Mouse (Mus musculus): ENCODE results near the gene Asic5.

The Asic5 gene

DNA sequence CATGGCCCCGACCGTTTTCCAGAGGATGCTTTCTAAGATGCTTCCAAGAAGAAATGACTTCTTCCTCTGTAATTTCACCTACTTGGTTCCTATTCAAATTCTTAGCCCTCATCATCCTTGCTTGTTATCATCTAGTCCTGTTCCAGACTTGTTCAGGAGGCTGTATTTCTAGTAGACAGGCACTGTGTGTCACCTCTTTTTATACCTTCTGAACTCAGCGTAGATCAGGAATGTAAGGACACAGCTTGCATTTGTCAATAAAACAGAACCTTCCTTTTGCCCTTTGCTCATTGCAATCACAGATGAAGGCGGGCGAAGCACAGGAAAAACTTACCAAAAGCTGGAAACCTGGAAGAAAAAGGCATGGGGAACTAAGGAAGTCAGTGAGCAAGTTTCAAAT lies at the start of gene Asic5:
Gene Asic5, plus strand, starts transcription at position 301 of the 400 bp plus-strand sequence.
- DNase-seq (ENCODE audit: extremely low read depth, insufficient read length, low spot score) = no peak

DNA sequence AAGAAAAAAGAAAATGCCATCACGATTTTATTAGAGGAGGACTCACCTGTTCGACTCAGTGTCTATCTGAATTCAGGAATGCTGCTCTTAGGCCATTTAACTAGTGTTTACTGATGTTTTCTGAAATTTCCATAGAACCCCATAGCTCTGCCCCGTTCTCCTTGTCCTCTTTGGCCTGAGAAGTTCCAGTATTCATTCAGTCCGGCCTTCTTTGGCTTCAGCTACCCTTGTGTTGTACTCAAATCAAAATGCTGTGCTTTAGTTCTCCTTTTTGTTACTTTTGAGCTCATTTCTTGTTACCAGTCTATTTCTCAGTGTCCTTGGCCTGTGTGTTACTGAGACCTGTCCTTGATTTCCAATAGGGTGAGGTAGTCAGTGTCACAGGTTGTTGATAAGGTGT lies 48.7 kb upstream of the Asic5 start:
- DNase-seq (ENCODE audit: extremely low read depth, insufficient read length, low spot score) = no peak

DNA sequence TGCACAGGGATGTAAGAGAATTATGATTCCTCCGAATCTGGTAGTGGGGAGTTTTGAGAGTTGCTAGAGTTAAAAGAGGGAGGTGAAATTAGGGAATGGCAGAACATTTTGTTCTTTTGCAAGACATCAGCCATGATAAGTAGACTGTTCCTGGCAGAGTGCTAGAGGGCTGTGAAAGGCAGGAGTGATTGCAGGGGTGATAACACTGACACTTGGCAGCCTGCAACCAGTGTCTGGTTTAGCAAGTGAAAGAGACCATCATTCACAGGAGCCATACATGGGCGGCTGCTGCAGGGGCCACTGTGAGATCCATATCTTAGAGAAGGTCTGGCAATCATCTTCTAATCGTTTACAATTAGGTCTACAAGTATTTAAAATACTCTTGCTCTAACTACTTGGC lies 43.2 kb upstream of the Asic5 start:
- DNase-seq (ENCODE audit: extremely low read depth, insufficient read length, low spot score) = no peak

DNA sequence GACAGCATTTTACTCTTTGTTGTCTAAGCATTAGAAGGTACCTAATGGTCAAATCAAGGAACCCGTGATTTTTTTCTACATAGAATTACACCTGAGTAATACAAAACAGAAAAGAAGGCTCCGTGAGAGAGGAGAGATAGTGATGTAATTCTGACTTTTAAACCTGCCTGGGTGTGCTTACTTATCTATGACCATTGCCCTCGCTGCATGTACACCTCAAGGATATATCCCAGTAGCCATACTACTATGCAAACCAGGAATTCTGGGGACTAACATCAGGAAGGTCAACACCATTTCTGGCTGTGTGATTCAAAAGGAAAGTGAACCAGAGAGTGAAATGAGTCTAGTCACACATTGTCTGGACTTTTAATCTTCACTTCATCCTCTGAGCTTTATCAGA lies 39.7 kb upstream of the Asic5 start:
- no peak for DNase-seq (ENCODE audit: extremely low read depth, insufficient read length, low spot score)

DNA sequence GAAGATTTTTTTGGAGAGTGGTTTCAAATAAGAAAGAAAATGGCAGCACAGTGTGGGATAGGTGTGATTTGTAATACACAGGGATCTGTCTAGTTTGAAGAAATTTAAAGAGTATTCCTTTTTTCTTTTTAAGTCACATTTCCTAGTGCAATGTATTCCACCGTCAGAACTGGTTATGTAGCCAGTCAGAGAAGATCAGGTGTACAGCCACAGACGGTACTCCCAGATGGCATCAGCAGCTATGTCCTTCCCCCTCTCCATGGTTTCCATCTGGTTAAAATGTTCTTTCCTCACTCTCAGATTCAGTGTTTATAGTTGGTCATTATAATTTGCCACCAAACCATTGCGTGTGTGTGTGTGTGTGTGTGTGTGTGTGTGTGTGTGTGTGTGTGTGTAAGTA lies 39.0 kb upstream of the Asic5 start:
- no peak for DNase-seq (ENCODE audit: extremely low read depth, insufficient read length, low spot score)

DNA sequence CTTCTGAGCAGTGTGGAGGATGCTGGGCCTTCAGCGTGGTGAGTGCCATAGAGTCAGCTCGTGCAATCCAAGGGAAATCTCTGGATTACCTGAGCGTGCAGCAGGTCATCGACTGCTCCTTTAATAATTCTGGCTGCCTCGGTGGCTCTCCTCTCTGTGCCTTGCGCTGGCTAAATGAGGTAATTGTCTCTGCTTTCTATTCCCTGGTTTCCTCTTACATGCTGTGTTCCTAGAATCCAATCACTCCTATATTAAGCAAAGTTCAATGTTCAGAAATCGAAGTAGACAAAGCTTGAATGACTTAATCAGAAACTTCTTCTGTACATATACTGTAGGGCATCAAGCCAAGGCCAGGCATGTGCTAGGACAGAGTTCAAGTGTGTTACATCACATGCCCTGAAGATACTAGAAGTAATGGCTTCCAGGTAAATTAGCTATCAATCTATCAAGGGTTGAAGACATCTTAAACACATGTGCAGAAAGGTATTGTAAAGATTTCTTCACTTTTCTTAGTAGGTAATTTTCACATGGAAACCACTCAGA lies 37.2 kb upstream of the Asic5 start:
- DNase-seq (ENCODE audit: extremely low read depth, insufficient read length, low spot score) = no peak

DNA sequence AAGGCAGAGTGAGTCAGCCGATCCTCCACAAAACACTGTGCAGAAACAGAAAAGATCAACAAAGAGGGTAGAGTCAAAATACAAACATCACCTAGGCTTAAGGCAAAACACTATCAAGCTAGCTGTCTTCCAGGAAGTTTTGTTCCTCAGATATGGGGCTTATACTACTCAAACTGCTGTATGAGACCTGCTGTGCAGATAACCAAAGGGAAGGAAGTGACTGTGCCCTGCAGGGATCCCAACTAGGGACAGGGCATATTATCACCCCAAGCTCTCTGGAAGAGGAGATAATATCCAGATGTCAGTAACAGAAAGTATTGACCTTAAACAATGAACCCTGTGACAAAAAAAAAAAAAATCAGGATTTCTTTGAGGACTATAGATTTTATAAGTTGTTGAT lies 33.0 kb upstream of the Asic5 start:
- no peak for DNase-seq (ENCODE audit: extremely low read depth, insufficient read length, low spot score)

DNA sequence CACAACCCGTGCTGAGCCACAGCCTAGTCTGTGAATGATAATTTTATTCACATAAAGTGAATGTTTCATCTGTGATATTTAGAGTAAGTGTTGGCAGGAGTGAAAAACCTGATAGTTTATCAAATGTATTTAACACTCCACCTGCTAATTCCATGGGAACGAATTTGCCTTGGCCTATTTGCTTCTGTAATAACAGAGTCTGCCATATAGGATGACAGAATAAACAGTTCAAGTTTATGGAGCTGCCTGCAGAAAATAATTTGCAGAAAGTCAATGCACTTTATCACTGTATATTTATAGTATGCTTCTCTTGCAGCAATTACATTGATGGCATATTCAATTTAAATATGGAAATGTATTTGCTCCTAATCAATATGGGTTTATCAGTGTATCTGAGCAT lies 30.3 kb upstream of the Asic5 start:
- no peak for DNase-seq (ENCODE audit: extremely low read depth, insufficient read length, low spot score)

DNA sequence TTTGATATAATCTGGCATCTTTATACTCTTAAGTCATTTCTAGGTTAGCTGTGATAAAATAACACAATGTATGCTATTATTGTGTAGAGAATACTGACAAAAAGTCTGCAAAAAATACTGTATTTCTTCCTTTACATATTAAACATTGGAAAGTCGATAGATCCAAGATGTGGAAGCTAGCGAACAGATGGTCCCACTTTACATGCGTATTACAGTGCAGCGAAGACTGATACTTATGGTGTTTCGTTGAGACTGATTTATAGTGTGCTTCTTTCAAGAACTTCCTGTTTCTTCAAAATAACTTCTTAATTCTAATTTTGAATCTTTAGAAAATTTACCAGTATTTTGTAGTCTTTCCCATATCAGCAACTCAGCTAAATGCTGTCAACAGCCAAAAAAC lies 24.6 kb upstream of the Asic5 start:
- DNase-seq (ENCODE audit: extremely low read depth, insufficient read length, low spot score) = no peak

DNA sequence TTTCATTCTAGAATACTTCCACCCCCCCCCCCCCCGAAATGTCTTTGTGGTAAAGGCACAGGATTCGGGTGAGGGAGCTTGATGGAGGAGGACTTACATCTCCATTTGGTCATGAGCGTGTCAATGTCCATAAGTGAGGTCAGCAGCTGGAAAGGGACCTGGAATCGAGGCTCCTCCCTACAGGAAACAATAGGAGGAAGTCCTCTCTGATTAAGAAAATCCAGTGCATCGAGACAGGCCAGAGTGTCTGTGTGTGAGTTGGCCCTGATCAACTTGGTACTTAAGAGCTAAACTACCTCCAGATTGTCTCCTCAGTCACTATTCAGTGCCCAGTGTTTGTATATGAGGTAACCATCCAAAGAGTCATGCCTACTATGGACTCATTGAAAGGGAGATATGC lies 20.8 kb upstream of the Asic5 start:
- no peak for DNase-seq (ENCODE audit: extremely low read depth, insufficient read length, low spot score)

DNA sequence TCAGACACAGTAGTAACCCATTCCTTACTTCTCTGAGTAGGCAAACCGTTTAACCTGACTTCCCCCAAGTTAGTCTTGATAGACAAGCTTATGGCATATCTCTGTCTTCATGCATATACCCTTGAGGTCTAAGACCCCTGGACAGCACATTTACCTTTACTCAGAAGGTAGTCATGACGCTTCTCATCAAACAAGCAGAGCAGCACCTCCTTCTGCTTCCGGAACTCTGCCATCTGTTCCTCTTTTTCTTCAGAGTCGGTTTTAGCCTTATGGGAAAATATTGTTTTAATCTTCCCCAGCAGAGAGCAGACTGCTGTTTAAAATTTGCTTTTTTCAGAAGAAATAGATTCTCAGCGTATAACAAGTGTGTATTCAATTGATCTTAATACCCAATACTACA lies 18.3 kb upstream of the Asic5 start:
- no peak for DNase-seq (ENCODE audit: extremely low read depth, insufficient read length, low spot score)

DNA sequence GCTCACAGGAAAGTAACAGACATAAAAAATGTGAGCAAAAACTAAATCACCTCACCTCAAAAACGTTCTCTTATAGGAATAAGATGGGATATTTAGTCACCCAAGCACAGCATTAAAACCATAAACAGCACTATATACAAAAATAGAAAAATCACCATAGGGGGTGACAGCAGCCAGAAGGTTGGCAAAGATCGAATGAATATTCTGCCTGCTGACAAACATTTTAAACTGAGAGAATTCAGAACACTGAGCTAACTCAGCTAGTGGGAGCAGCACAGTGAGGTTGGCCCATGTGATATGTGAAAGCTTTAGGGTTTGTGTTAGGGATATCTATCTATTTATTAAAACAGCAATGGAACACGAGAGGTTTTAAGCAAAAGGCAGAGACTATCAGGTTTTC lies 17.5 kb upstream of the Asic5 start:
- no peak for DNase-seq (ENCODE audit: extremely low read depth, insufficient read length, low spot score)

DNA sequence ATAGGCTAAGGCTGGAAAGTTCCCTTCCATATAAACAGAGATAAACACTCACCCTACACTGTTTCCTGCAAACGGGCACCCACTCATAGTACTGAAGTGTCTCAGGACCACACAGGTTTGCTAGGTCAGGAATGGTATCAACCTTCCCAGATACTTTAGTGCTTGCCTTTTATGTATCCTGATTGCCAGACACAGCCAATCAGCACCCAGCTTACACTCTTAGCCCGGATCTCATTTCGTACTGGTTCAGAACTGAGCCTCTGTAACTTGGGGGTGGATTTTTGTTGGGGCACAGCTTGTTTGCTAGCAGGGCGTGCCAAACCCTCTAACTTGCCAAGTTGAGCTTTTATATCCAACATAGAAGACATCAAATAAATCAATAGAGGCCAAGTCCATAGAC lies 6.5 kb upstream of the Asic5 start:
- no peak for DNase-seq (ENCODE audit: extremely low read depth, insufficient read length, low spot score)

DNA sequence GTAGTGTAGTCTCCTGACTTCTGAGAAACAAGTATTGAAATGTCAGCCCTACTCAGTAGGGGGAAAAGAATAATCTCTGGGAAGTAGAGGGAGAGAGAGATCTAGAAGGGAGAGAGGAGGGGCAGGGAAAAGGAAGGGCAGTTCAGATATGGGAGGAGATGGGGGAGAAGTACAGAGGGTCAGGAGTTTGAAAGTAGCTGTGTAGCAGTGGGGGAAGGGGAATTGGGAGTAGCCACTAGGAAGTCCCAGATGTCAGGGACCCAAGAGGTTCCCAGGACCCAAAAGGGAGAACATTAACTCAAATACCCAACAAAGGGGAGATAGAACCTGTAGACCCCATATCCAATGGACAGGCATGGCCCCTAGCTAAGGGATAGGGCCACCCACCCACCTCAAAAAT lies 6.0 kb upstream of the Asic5 start, which contains the start of gene Tdo2:
Gene Tdo2, minus strand, starts transcription at position 101 of the 400 bp plus-strand sequence.
- no peak for DNase-seq (ENCODE audit: extremely low read depth, insufficient read length, low spot score)

DNA sequence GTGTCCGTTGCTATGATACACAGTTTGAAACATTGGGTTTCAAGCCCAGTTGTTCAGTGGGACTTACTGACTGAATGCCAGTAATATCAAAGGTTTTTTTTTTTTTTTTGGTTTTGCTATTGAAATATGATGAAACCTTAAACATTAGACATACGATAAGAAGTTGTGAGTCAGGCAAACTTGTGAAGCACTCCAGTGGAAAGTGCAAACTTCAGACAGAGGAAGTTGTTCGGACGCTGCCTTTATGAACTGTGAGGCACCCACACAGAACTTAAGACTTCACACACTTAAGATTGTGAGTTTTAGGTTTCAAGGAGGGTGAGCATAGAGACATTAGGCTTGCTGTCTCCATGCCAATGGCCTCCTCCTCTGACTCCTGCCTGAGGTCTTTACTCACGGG lies 514 bp upstream of the Asic5 start:
- DNase-seq (ENCODE audit: extremely low read depth, insufficient read length, low spot score) = no peak

DNA sequence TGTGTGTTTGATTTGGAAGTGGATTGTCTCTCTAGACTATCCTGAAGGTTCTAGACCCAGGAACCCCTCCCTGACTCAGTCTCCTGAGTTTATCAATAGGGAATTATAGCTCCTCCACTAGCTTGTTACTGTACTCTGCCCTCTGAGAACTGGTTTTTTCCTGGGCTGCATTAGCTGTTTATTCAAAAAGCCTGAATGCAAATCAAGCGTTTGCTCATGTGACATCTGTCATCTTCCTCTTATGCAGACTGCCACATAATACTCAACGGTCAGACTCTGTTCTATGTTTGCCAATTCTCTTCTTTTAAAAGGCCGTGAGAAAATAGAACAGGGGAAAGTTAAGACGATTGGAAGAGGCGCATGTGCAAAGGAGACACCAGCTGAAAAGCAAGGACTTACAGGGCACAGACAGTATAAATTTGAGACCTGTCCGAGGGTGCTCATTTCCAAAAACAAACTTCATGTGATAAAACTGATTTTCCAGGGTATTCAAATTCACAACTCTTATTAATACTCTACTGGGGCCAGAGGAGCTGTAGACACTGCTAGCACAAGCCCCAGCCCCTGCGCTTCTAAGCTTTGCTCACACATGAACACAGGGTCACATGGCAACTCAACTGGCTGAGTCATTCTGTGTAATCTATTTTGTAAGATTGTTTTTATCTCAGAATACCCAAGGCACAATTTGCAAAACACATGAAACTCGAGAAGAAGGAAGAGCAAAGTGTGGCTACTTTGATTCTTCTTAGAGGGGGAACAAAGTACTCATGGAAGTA lies 1.2 kb downstream of the Asic5 start:
- DNase-seq (ENCODE audit: extremely low read depth, insufficient read length, low spot score) = no peak

DNA sequence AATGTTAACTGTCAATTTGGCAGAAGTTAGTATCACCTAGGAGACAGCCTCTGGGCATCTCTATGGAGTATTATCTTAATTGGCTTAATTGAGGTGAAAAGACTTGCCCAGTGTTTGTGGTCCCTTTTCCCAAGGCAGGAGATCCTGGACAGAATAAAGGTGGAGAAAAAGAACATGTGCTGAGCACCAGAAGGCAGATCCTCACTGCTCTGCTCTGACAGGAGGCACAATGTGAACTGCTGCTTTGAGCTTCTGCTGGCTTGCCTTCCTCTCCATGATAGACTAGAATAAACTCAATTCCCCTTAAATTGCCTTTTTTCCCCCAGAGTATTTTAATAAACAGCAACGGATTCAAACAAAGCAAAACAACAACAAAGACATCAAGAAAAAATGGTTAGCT lies 3.0 kb downstream of the Asic5 start:
- DNase-seq (ENCODE audit: extremely low read depth, insufficient read length, low spot score) = no peak

DNA sequence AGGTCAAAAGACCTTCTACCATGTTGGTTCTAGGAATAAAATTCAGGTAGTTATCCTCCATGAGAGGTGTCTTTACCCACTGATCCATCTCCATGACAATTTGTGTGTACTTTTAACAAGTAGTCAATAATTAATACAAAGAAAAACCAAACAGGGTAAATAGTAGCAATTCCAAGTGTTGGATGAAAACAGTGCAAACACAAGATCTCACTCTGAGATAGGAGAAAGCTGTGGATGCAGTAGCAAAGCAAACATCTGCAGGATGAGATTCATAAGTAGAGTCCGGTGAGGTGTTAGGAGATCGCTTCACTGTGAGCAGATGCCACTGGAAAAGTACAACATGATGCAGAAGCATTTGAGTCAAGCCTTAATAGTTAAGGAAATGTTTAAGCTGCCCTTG lies 4.0 kb downstream of the Asic5 start:
- DNase-seq (ENCODE audit: extremely low read depth, insufficient read length, low spot score) = no peak

DNA sequence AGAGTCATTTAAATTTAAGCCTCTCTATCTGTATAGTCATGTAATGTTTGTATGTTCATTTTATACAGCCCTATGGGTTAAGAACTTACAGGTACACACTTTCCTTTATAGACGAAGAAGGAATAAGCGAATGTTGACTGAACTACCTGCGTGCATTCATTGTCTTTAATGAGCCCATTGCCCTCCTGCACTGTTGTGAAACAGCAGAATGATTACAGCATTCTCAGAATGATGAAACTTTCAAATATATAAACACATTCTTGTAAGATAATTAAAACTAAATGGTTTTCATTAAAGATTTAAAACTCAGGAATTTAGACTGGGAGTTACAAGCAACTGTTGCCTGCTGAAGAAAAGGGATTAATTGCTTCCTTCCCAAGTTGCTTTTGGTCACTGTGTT lies 5.5 kb downstream of the Asic5 start:
- DNase-seq (ENCODE audit: extremely low read depth, insufficient read length, low spot score) = no peak

DNA sequence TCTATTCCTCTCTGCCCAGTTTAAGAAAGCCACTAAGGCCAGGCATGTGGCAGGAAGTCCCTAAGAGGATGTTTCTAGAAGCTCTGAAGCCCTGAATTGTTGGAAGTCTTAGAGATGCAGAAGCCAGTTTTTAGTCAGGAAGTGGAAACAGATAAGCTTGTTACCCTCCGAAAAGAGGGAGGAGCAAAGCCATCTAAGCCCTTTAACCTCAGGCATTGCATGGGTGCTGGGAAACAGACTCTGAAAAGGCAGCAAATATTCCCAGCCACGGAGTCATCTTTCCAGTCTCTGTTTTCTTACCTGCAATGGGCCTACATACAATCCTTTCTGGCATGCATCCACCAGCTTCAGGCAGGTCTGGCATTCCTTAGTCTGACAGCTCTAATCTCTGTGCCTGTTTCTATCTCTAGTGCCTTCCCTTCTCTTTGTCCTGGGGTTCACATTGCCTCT lies 7.6 kb downstream of the Asic5 start:
- no peak for DNase-seq (ENCODE audit: extremely low read depth, insufficient read length, low spot score)

DNA sequence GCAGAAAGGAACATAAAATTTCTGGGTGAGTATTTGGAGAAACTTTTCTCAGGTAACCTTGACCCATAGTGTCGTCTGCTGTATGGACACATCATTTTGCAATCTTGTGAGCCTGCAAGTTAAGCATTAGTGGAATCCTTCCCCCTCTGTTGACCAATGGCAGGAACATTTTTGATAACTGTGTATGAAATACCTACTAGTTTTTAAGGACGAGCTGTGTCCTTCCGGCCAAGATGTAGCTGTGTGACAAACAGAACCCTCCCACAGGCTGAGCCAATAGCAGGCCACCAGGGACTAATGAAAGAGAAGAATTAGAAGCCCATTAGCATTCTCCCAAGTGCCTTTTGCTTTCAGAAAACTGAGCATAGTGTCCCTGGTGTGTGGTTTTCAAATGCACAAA lies 8.4 kb downstream of the Asic5 start:
- no peak for DNase-seq (ENCODE audit: extremely low read depth, insufficient read length, low spot score)

DNA sequence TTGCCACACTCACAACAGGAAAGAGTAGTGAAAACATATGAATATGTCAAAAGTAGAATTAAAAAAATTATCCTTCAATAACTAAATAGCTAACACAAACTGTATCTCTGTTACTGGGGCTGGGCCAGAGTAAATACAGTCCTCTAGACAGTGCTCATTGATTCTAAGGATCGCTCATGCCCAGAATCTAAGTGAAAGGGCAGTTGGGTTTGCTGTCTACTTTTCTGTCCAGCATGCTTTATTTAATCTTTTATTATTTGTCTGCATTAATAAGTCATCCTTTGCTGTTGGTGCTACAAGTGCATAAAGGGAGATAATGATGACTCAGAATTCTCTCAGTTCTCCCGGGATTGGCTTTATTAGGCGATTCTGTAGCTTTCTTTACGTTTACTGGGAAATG lies 13.3 kb downstream of the Asic5 start:
- DNase-seq (ENCODE audit: extremely low read depth, insufficient read length, low spot score) = no peak

DNA sequence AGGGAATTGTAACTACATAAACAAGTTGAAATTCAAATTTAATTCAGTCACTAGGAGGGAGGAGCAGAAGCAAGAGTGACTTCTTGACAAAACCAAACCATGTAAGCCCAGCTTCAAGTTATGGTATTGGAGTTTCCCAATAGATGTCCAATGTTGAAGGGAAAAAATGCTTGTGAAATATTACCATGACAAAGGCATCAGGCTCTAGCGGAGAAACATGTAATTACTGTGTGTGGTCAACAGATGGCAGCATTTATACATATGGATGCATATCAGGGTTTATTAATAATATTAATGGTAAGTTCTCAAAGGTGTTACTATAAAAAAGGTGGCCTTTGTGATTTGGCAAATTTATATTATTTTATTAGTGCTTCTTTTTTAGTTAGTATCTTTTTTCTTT lies 13.9 kb downstream of the Asic5 start:
- DNase-seq (ENCODE audit: extremely low read depth, insufficient read length, low spot score) = no peak

Data from 3134 (cell line).